Mouse (Mus musculus) neural tube, embryonic 11.5 days (tissue): ENCODE measurements at regions not wholly inside any gene's neighbourhood (a gene's known extent, or its start where the extent isn't known, plus 50 kb on each side); places are given as distances from the start of the nearest gene placed in this dataset.

ENCODE experiments used
- ATAC-seq: fragments of 200-750 bp; cut with Nextera tagmentation; 2 replicates; pipeline ENCODE4 v1.8.0; 2017; ENCODE audit warnings: moderate number of reproducible peaks, mild to moderate bottlenecking, moderate TSS enrichment, moderate library complexity; ENCODE audit not compliant: insufficient read depth, low FRiP score, low TSS enrichment
- DNase-seq: peaks from one replicate; pipeline ENCODE4 v3.0.0-alpha.2; 2015; ENCODE audit warnings: low spot score
- H3K27ac ChIP-seq: fragments of 300-500 bp; sonication (generic); 2 replicates; pipeline ENCODE4 v1.5.1; 2014; ENCODE audit warnings: low read depth, mild to moderate bottlenecking, low read length
- H3K27me3 ChIP-seq: fragments of 300-500 bp; sonication (generic); 2 replicates; pipeline ENCODE4 v1.6.1; 2014; ENCODE audit warnings: mild to moderate bottlenecking, low read length, mixed read lengths; ENCODE audit not compliant: control insufficient read depth, insufficient read depth
- H3K36me3 ChIP-seq: fragments of 300-500 bp; sonication (generic); 2 replicates; pipeline ENCODE4 v1.6.1; 2014; ENCODE audit warnings: mild to moderate bottlenecking, low read length, moderate library complexity, mixed read lengths; ENCODE audit not compliant: control insufficient read depth, insufficient read depth
- H3K4me1 ChIP-seq: fragments of 300-500 bp; sonication (generic); 2 replicates; pipeline ENCODE4 v1.6.1; 2014; ENCODE audit warnings: low read length, mixed read lengths; ENCODE audit not compliant: control insufficient read depth, insufficient read depth
- H3K4me2 ChIP-seq: fragments of 300-500 bp; sonication (generic); 2 replicates; pipeline ENCODE4 v1.6.1; 2014; ENCODE audit warnings: low read depth, mild to moderate bottlenecking, moderate library complexity
- H3K4me3 ChIP-seq: fragments of 300-500 bp; sonication (generic); 2 replicates; pipeline ENCODE4 v1.5.1; 2014; ENCODE audit warnings: low read depth, low read length
- H3K9ac ChIP-seq: fragments of 300-500 bp; sonication (generic); 2 replicates; pipeline ENCODE4 v1.6.1; 2014; ENCODE audit warnings: mild to moderate bottlenecking, low read length
- H3K9me3 ChIP-seq: fragments of 300-500 bp; sonication (generic); 2 replicates; pipeline ENCODE4 v1.6.1; 2016; ENCODE audit warnings: low read length; ENCODE audit not compliant: control insufficient read depth
- WGBS: fragments of 180-500 bp; shearing (Covaris S2); extraction: QIAGEN DNeasy Blood & Tissue Kit; methylation state at CpG from one replicate; pipeline ENCODE4 v1.1.7; 2014; 5-methylcytosine and 5-hydroxymethylcytosine counted together

DNA sequence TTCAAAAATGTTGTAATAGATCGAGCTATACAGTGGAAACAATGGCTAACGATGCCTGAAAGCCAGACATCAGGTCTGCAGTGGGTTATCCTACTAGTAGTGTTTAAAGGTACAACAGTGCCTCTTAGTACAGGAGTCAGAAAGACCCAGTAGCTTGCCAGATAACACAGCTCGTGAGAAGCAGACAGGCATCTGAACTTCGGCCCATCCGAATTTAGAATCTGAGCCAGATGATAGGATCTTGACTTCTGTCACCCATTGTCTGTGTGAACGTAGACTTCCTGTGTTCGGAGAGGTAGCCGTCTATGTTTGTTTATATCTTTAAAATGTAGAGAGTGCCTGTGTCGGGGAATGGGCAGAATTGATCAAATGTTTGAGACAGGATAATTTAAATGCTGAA is 120.5 kb upstream of the Adgrl2 start:
- Histone ChIP-seq H3K27ac (no peak overlapping the region), H3K4me1 (no peaks in the 10 kb centered on the region), H3K36me3 (no peaks in the 10 kb centered on the region), H3K9ac (no peak overlapping the region), H3K4me3 (no peak overlapping the region), H3K4me2 (no peak overlapping the region), H3K9me3 (no peaks in the 10 kb centered on the region), H3K27me3 (no peaks in the 10 kb centered on the region)
- DNase-seq: no peak
- no peak for ATAC-seq
- 66% methylated on average over 9 of the region's 9 CpGs for WGBS

DNA sequence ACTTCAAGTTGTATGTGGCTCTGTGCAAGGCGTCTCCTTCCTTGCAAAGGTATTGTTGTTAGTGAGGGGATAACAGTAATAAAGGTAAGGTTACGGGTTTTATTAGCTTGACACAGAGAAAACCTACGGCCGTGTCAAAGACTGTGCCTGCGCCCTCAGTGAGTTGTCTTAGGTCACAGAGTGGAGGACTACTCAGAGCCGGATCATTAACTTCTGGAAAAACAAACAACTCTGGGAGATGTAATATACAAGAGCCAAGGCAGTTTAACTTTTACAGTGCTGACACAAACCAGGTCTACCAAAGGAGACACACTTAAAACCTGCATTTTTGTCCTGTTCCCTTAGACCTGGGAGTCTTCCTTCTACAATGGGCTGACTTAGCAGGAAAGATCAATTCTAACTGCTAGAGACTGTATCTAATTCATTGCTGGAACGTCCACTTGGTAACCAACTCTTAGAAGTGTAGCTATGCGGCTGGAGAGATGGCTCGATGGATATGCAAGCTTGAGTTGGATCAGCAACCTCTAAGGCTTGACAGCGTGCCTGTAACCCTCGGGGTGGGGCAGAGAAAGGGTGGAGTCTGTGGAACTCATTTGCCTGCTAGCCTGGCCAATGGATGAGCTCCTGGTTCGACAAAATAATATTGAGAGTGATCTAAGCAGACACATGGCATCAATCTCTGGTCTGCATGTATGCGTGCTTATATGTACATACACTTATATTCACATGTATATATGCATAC is 115.5 kb upstream of the Adgrl2 start:
- 68% methylated on average over 13 of the region's 13 CpGs for WGBS
- Histone ChIP-seq H3K36me3 (no peaks in the 10 kb centered on the region), H3K9me3 (no peaks in the 10 kb centered on the region), H3K9ac (no peak overlapping the region), H3K27me3 (no peaks in the 10 kb centered on the region), H3K4me1 (no peaks in the 10 kb centered on the region), H3K4me3 (no peak overlapping the region), H3K4me2 (no peak overlapping the region), H3K27ac (no peak overlapping the region)
- ATAC-seq (no peak), DNase-seq (no peak)

DNA sequence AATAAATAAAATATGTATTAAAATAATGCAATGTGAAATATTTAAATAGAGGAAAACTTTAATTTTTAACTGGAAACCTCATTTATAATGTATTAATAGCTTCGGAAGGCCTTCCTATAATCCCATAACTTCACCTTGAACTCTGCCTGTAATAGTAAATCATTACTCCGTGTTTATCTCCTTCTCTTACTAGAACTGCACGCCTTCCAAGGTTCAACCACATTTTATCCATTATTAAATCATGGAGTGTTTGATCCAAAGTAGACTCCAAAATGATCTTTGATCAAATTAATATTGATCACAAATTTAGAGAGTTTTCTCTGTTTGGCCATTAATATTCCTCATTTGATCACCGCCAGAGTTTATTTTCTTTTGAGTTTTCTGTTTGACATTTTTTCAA is 114.8 kb upstream of the Adgrl2 start:
- Histone ChIP-seq H3K4me1 (no peaks in the 10 kb centered on the region), H3K9ac (no peak overlapping the region), H3K4me3 (no peak overlapping the region), H3K27me3 (no peaks in the 10 kb centered on the region), H3K27ac (no peak overlapping the region), H3K4me2 (no peak overlapping the region), H3K36me3 (no peaks in the 10 kb centered on the region), H3K9me3 (no peaks in the 10 kb centered on the region)
- WGBS: 89% methylated on average over 4 of the region's 4 CpGs
- no peak for ATAC-seq
- no peak for DNase-seq

DNA sequence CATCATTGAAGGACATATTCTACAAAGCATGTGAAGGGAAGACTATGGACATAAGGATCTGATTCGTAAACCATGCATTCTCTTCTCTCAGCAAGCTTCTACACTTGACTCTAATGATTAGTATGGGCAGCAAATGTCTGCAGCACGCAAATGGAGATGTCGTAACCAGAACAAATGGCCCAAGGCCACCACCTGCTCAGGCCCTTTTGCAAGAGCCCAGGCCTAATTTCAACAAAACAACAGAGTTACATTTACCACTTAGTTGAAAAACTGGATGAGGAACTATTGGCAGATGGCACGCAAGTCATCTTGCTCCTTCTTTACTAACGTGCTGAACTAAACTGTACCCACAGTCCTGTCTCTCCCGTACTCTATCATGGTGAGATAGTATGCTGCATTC is 113.7 kb upstream of the Adgrl2 start:
- H3K27ac ChIP-seq: no peak overlapping the region
- ATAC-seq (no peak), DNase-seq (no peak)
- 67% methylated on average over 6 of the region's 6 CpGs for WGBS
- no peak overlapping the region for H3K9ac ChIP-seq
- no peaks in the 10 kb centered on the region for H3K4me1 ChIP-seq
- H3K27me3 ChIP-seq: no peaks in the 10 kb centered on the region
- H3K9me3 ChIP-seq: no peaks in the 10 kb centered on the region
- H3K4me3 ChIP-seq: no peak overlapping the region
- no peaks in the 10 kb centered on the region for H3K36me3 ChIP-seq
- H3K4me2 ChIP-seq: no peak overlapping the region

DNA sequence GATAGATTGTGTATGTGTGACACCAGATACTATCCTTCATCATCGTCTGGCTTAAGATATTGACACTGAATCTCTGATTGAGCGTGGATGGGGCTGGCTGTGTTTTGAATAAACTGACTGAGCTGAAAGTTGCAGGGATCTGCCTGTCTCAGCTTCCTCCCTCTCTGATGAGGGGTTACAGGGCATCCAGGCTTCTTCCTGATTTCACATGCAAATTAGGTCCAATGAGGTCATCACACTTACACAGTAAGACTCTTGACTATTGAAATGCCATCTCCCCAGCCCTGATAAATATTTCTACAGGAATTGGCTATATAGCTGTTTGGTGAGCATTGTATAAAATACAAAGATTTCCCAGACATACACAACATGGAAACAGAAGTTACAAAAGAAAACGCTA is 113.1 kb upstream of the Adgrl2 start:
- no peaks in the 10 kb centered on the region for H3K36me3 ChIP-seq
- no peak for DNase-seq
- no peaks in the 10 kb centered on the region for H3K4me1 ChIP-seq
- no peak overlapping the region for H3K9ac ChIP-seq
- H3K4me3 ChIP-seq: no peak overlapping the region
- WGBS: 94% methylated on average over 3 of the region's 3 CpGs
- H3K27ac ChIP-seq: no peak overlapping the region
- H3K27me3 ChIP-seq: no peaks in the 10 kb centered on the region
- no peak overlapping the region for H3K4me2 ChIP-seq
- H3K9me3 ChIP-seq: no peaks in the 10 kb centered on the region
- no peak for ATAC-seq

DNA sequence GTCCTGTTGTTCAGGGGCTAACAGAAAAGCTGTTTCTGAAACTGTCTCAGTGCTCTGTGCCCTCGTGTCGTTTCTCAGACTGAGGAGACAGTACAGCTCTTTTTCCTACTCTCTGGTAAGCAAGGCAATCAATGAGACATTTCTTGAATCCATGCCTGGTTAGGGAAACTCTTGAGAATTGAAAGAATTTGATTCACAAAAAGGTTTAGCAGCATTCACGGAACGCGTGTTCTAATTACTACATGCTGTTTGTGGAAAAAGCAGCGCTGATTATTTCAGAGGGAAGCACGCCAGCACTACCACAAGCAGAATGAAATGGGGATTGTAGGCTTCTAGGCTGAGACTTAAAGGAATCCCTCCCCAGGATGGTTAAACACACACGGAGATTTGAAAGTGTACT is 112.5 kb upstream of the Adgrl2 start:
- ATAC-seq (no peak), DNase-seq (no peak)
- Histone ChIP-seq H3K9me3 (no peaks in the 10 kb centered on the region), H3K4me3 (no peak overlapping the region), H3K36me3 (no peaks in the 10 kb centered on the region), H3K4me1 (no peaks in the 10 kb centered on the region), H3K9ac (no peak overlapping the region), H3K27me3 (no peaks in the 10 kb centered on the region), H3K4me2 (no peak overlapping the region), H3K27ac (no peak overlapping the region)
- 92% methylated on average over 8 of the region's 8 CpGs for WGBS

DNA sequence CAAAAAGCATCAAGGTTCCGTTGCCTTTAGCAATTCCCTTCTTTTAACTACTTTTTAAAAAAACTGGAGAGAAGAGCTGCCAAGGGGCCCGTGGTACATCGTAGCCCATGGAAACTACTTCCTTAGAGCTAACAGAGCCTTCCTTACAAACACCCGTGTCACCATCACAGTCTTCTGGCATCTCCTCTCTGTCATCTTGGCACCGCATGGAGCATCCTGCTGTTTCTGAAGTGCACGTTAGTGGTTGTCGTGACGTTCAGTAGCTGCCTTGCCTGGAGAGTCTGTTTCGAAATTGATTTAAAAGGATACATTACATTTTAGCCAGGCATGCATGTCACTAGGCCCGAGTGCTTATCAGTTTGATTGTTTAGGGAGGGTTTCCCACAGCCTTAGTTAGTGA is 111.4 kb upstream of the Adgrl2 start:
- Histone ChIP-seq H3K27me3 (no peaks in the 10 kb centered on the region), H3K4me3 (no peak overlapping the region), H3K27ac (no peak overlapping the region), H3K4me1 (no peaks in the 10 kb centered on the region), H3K9ac (no peak overlapping the region), H3K9me3 (no peaks in the 10 kb centered on the region), H3K4me2 (no peak overlapping the region), H3K36me3 (no peaks in the 10 kb centered on the region)
- WGBS: 84% methylated on average over 10 of the region's 10 CpGs
- ATAC-seq (no peak), DNase-seq (no peak)

DNA sequence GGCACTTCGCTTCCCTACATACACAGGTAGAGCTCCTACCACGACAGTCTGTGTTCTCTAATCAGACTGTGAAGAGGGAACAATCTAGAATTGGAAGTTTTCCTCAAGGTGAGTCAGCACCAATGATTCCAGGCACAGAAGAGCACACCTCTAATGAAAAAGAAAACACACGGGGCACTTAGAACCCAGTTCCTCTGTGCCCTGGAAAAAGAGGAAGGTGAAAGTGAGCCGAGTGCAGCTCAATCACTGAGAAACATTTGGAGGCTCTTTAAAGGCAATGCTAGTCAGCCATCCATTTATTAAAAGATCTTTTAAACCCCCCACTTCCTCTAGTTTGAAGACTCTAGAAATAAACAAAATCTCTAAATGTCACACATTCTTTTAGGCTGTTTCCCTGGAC is 108.4 kb upstream of the Adgrl2 start:
- H3K36me3 ChIP-seq: no peaks in the 10 kb centered on the region
- no peak overlapping the region for H3K4me2 ChIP-seq
- ATAC-seq (no peak), DNase-seq (no peak)
- no peak overlapping the region for H3K9ac ChIP-seq
- H3K27ac ChIP-seq: no peak overlapping the region
- H3K9me3 ChIP-seq: no peaks in the 10 kb centered on the region
- H3K4me1 ChIP-seq: no peaks in the 10 kb centered on the region
- WGBS: 86% methylated on average over 4 of the region's 4 CpGs
- H3K4me3 ChIP-seq: no peak overlapping the region
- no peaks in the 10 kb centered on the region for H3K27me3 ChIP-seq

DNA sequence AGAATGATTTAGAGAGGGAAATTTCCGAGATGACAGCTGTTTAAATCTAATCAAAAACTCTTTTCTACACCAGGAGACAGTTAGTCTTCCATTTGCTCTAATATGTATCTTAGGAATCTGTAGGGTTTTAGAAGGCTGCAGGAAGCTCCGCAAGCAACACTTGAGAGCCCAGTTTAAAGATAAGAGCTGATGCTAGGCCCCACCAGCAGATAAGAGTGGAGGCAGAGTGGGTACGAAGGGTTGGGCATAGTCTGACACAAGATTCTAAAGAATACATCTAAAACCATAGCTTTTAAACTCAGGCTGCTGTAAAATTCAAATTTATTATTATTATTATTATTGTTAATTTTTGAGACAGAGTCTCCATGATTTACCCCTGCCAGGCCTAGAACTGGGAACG is 106.7 kb upstream of the Adgrl2 start:
- Histone ChIP-seq H3K9me3 (no peaks in the 10 kb centered on the region), H3K4me2 (no peak overlapping the region), H3K27ac (no peak overlapping the region), H3K9ac (no peak overlapping the region), H3K4me3 (no peak overlapping the region), H3K36me3 (no peaks in the 10 kb centered on the region), H3K4me1 (no peaks in the 10 kb centered on the region), H3K27me3 (no peaks in the 10 kb centered on the region)
- ATAC-seq (no peak), DNase-seq (no peak)
- WGBS: 83% methylated on average over 4 of the region's 4 CpGs
